Mouse (Mus musculus) liver, embryonic 12.5 days (tissue): ENCODE measurements around the gene Zfp458. TPM values are rescaled to one million over a fixed set of nuclear protein-coding genes. Genes with fewer than 3 reads are reported as not detected.
"Not testable (repeated sequence)": the region's sequence is repeated elsewhere in the genome, so short reads cannot be mapped to it uniquely, and the experiment has no call there.

ENCODE experiments used
- ATAC-seq: fragments of 200-750 bp; cut with Nextera tagmentation; 2 replicates; pipeline ENCODE4 v1.8.0; 2017; ENCODE audit warnings: moderate number of reproducible peaks, mild to moderate bottlenecking, moderate library complexity
- H3K27ac ChIP-seq: fragments of 300-500 bp; sonication (generic); 2 replicates; pipeline ENCODE4 v1.5.1; 2016; ENCODE audit warnings: mild to moderate bottlenecking
- H3K27me3 ChIP-seq: fragments of 300-500 bp; sonication (generic); replicated peaks from 2 replicates; pipeline ENCODE4 v1.6.1; 2016; ENCODE audit warnings: mild to moderate bottlenecking, moderate library complexity
- H3K36me3 ChIP-seq: fragments of 300-500 bp; sonication (generic); 2 replicates; pipeline ENCODE4 v1.6.1; 2016; ENCODE audit warnings: mild to moderate bottlenecking, moderate library complexity
- H3K4me1 ChIP-seq: fragments of 300-500 bp; sonication (generic); 2 replicates; pipeline ENCODE4 v1.6.1; 2016
- H3K4me2 ChIP-seq: fragments of 300-500 bp; sonication (generic); 2 replicates; pipeline ENCODE4 v1.6.1; 2016; ENCODE audit warnings: mild to moderate bottlenecking, moderate library complexity
- H3K4me3 ChIP-seq: fragments of 300-500 bp; sonication (generic); 2 replicates; pipeline ENCODE4 v1.5.1; 2016; ENCODE audit warnings: mild to moderate bottlenecking, moderate library complexity
- H3K9ac ChIP-seq: fragments of 300-500 bp; sonication (generic); 2 replicates; pipeline ENCODE4 v1.6.1; 2016; ENCODE audit warnings: mild to moderate bottlenecking, moderate library complexity
- H3K9me3 ChIP-seq: fragments of 300-500 bp; sonication (generic); replicated peaks from 2 replicates; pipeline ENCODE4 v1.6.1; 2016; ENCODE audit warnings: mild to moderate bottlenecking, moderate library complexity
- WGBS: fragments of 180-500 bp; shearing (Covaris S2); methylation state at CpG from one replicate; pipeline ENCODE4 v1.1.7; 2016; ENCODE audit not compliant: insufficient replicate concordance; 5-methylcytosine and 5-hydroxymethylcytosine counted together
- polyA plus RNA-seq: library from polyadenylated mRNA; unstranded; fragments of >200 nt; fragmentation: Nextera tagmentation; extraction: Ambion mirVana; gene quantifications from 2 replicates; pipeline ENCODE4 v1.2.1, GENCODE M21; 2016

Zfp458 gene
- 0.74 and 0.92 TPM in 2 replicates for polyA plus RNA-seq

- Histone ChIP-seq H3K36me3 (no peaks in the 10 kb centered on the region), H3K9me3 (no peaks in the 10 kb centered on the region), H3K4me1 (no peaks in the 10 kb centered on the region), H3K4me3 (no peak within 1 kb of the TSS), H3K27ac (no peak within 1 kb of the TSS), H3K27me3 (no peaks in the 10 kb centered on the region), H3K4me2 (no peak within 1 kb of the TSS), H3K9ac (no peak within 1 kb of the TSS)
- no peak for ATAC-seq
- 37% methylated on average over 7 of the region's 7 CpGs for WGBS
Measured at GRCm38 (mm10) chr13:67278314-67278713, at the start of gene Zfp458. TSS of gene Zfp458 (minus strand) at chr13:67278466.

- H3K27me3 ChIP-seq, result no peaks in the 10 kb centered on the region
- ATAC-seq, result peak; percentile 41; the same call in 1 of the 2 replicates
- 29% methylated on average over 5 of the region's 5 CpGs for WGBS
- no peak overlapping the region for H3K27ac ChIP-seq
- H3K4me1 ChIP-seq, result peaks cover 9% of the 10 kb centered on the region
- no peaks in the 10 kb centered on the region for H3K9me3 ChIP-seq
- peak overlapping the region; percentile 82 for H3K4me3 ChIP-seq
- no peaks in the 10 kb centered on the region for H3K36me3 ChIP-seq
- H3K4me2 ChIP-seq, result peak overlapping the region; percentile 88
- peak overlapping the region; percentile 76; the same call in 1 of the 2 replicates for H3K9ac ChIP-seq
Measured at GRCm38 (mm10) chr13:67306718-67307117, 28.5 kb upstream of the Zfp458 start.

- ATAC-seq, result peak; percentile 96
- peak within 1 kb of the TSS; percentile 76 for H3K9ac ChIP-seq
- H3K4me2 ChIP-seq, result peak within 1 kb of the TSS; percentile 88
- peaks cover 9% of the 10 kb centered on the region for H3K4me1 ChIP-seq
- peak within 1 kb of the TSS; percentile 53; the same call in 1 of the 2 replicates for H3K27ac ChIP-seq
- no peaks in the 10 kb centered on the region for H3K9me3 ChIP-seq
- no peaks in the 10 kb centered on the region for H3K36me3 ChIP-seq
- H3K27me3 ChIP-seq, result no peaks in the 10 kb centered on the region
- peak within 1 kb of the TSS; percentile 82 for H3K4me3 ChIP-seq
- 11% methylated on average over 16 of the region's 16 CpGs for WGBS
Measured at GRCm38 (mm10) chr13:67305822-67306672, 27.8 kb upstream of the Zfp458 start, which contains the start of gene Zfp457. TSS of gene Zfp457 (minus strand) at chr13:67306485.

- 33% methylated on average over 9 of the region's 9 CpGs for WGBS
- H3K4me1 ChIP-seq, result peaks cover 12% of the 10 kb centered on the region
- peak; percentile 58 for ATAC-seq
Measured at GRCm38 (mm10) chr13:67269383-67270065, 8.7 kb downstream of the Zfp458 start.

GRCm38 (mm10) chr13:67268568-67269369, 9.5 kb downstream of the Zfp458 start:
- H3K4me2 ChIP-seq, result peak overlapping the region; percentile 79
- H3K4me3 ChIP-seq, result peak overlapping the region; percentile 81
- peaks cover 6% of the 10 kb centered on the region; the same call in 1 of the 2 replicates for H3K36me3 ChIP-seq
- ATAC-seq, result peak; percentile 99
- peaks cover 8% of the 10 kb centered on the region for H3K9me3 ChIP-seq
- H3K9ac ChIP-seq, result peak overlapping the region; percentile 79
- H3K27me3 ChIP-seq, result no peaks in the 10 kb centered on the region
- H3K4me1 ChIP-seq, result peaks cover 12% of the 10 kb centered on the region
- no peak overlapping the region for H3K27ac ChIP-seq
- WGBS, result 7% methylated on average over 18 of the region's 18 CpGs

More at GRCm38 (mm10) chr13:67269383-67270065, 8.7 kb downstream of the Zfp458 start:
- H3K27me3 ChIP-seq, H3K27ac ChIP-seq, H3K9me3 ChIP-seq, H3K36me3 ChIP-seq: not testable (repeated sequence)
- Histone ChIP-seq H3K4me3 (peak overlapping the region; percentile 81), H3K4me2 (peak overlapping the region; percentile 79), H3K9ac (peak overlapping the region; percentile 79)

GRCm38 (mm10) chr13:67214015-67214607, 64.2 kb downstream of the Zfp458 start:
- Histone ChIP-seq H3K27ac (no peak overlapping the region), H3K4me2 (no peak overlapping the region), H3K27me3 (no peaks in the 10 kb centered on the region), H3K9ac (no peak overlapping the region), H3K9me3 (no peaks in the 10 kb centered on the region), H3K36me3 (no peaks in the 10 kb centered on the region), H3K4me3 (no peak overlapping the region), H3K4me1 (no peaks in the 10 kb centered on the region)
- no peak for ATAC-seq
- WGBS, result 41% methylated on average over 4 of the region's 4 CpGs

Other genes starting within 250 kb of the Zfp458 start
- 1.0 and 1.1 TPM in 2 replicates for gene Zfp712, start 217.3 kb downstream of the Zfp458 start, polyA plus RNA-seq
- gene Zfp708, start 180.5 kb downstream of the Zfp458 start, polyA plus RNA-seq, result 1.4 and 1.6 TPM in 2 replicates
- 1.3 and 2.5 TPM in 2 replicates for gene Gm28557, start 169.9 kb downstream of the Zfp458 start, polyA plus RNA-seq
- 0.13 and 0.29 TPM in 2 replicates for gene Rslcan18, start 162.2 kb downstream of the Zfp458 start, polyA plus RNA-seq
- 0.64 and 0.81 TPM in 2 replicates for gene Zfp759, start 156.8 kb downstream of the Zfp458 start, polyA plus RNA-seq
- gene Rsl1, start 105.3 kb downstream of the Zfp458 start, polyA plus RNA-seq, result 1.9 and 2.6 TPM in 2 replicates
- 0.35 and 0.62 TPM in 2 replicates for gene Zfp455, start 84.0 kb downstream of the Zfp458 start, polyA plus RNA-seq
- 0.15 and 0.35 TPM in 2 replicates for gene Zfp457, start 28.0 kb upstream of the Zfp458 start, polyA plus RNA-seq
- gene Zfp595, start 54.1 kb upstream of the Zfp458 start, polyA plus RNA-seq, result 1.1 TPM in 2 replicates
- gene Gm28044, start 82.1 kb upstream of the Zfp458 start, polyA plus RNA-seq, result 0.26 and 0.38 TPM in 2 replicates
- 0.82 and 1.1 TPM in 2 replicates for gene Zfp953, start 82.1 kb upstream of the Zfp458 start, polyA plus RNA-seq
- gene Gm28041, start 97.3 kb upstream of the Zfp458 start, polyA plus RNA-seq, result 0.50 TPM in 1 of 2 replicates, not detected in the other
- gene Zfp456, start 97.3 kb upstream of the Zfp458 start, polyA plus RNA-seq, result 0.78 and 0.85 TPM in 2 replicates
- 1.6 and 3.1 TPM in 2 replicates for gene Zfp429, start 121.4 kb upstream of the Zfp458 start, polyA plus RNA-seq
- gene Zfp459, start 143.0 kb upstream of the Zfp458 start, polyA plus RNA-seq, result 0.05 and 1.6 TPM in 2 replicates
- 5.5 and 6.6 TPM in 2 replicates for gene Zfp874a, start 173.2 kb upstream of the Zfp458 start, polyA plus RNA-seq
- 1.9 and 3.3 TPM in 2 replicates for gene Zfp874b, start 205.8 kb upstream of the Zfp458 start, polyA plus RNA-seq
- gene Zfp58, start 222.1 kb upstream of the Zfp458 start, polyA plus RNA-seq, result 4.1 TPM in 2 replicates
- gene Gm26965, start 247.7 kb upstream of the Zfp458 start, polyA plus RNA-seq, result not detected in 2 replicates
- 9.4 and 9.7 TPM in 2 replicates for gene Zfp87, start 247.7 kb upstream of the Zfp458 start, polyA plus RNA-seq